Mouse (Mus musculus): ENCODE measurements at regions not wholly inside any gene's neighbourhood (a gene's known extent, or its start where the extent isn't known, plus 50 kb on each side); places are given as distances from the start of the nearest gene placed in this dataset.
"Not testable (repeated sequence)": the region's sequence is repeated elsewhere in the genome, so short reads cannot be mapped to it uniquely, and the experiment has no call there.

DNA sequence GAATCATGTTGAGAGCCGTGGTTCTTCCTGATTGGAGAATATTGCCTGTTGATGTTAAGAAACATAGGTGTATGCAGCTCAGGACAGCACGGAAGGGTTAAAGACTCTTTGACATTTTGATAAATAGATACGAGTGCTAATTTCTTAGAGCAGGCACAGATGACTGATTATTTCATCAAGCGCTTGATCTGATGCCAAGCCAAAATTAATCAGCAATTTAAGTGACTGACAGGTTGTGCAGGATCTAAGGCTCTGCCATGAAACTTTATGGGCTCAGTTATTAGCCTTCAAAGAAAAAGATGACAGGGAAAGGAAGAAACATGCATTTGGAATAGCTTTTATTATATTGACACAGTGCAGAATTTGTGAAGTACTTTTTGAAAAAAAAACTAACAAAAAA lies 157.2 kb upstream of the Gje1 start:
- WGBS, result 71% methylated on average over 4 of the region's 4 CpGs
- no peak for TF ChIP-seq CTCF (IDR thresholded peaks at IDR 0.05)
- ATAC-seq (ENCODE audit: low FRiP score), result no peak

DNA sequence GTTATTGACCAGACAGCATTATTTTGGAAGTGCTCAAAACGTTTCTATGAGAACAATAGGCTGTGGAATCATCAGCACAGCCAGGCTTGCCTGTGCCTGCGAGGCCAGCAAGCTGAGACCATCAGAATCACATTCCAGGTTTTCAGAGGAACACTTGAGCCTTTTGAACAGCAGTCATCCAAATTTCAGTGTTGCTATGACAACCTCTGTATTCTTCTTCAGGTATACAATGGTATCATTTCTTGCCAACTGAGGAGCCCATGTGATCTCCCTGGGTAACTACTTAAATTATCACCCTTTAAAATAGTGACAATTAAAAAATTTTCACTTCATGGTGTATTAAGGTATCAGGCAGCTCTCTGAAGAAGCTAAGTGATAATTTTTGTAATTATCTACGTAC lies 143.2 kb upstream of the Gje1 start:
- ATAC-seq (ENCODE audit: low FRiP score) (peak; percentile 60; the same call in 1 of the 2 replicates), DNase-seq (ENCODE audit: low spot score) (peak; percentile 41)
- 31% methylated on average over 3 of the region's 3 CpGs for WGBS
- H3K4me2 ChIP-seq (ENCODE audit: low read depth, low read length, poor library complexity, severe bottlenecking), result no peak overlapping the region
- no peak overlapping the region for H3K9ac ChIP-seq (replicated peaks; ENCODE audit: low read length, poor library complexity, severe bottlenecking)
- H3K36me3 ChIP-seq (ENCODE audit: insufficient read depth, low read length), result no peaks in the 10 kb centered on the region
- no peaks in the 10 kb centered on the region for H3K27me3 ChIP-seq (ENCODE audit: insufficient read depth, low read length)
- no peak overlapping the region for H3K4me3 ChIP-seq (ENCODE audit: low read depth, low read length)
- no peak for TF ChIP-seq CTCF (IDR thresholded peaks at IDR 0.05)
- H3K4me1 ChIP-seq (ENCODE audit: insufficient read depth, low read length), result no peaks in the 10 kb centered on the region
- no peaks in the 10 kb centered on the region for H3K9me3 ChIP-seq (ENCODE audit: low read length)
- H3K27ac ChIP-seq (ENCODE audit: low read depth, low read length), result no peak overlapping the region

More for the DNA sequence above, 157.2 kb upstream of the Gje1 start:
- Histone ChIP-seq H3K4me1 (ENCODE audit: insufficient read depth, low read length) (no peaks in the 10 kb centered on the region), H3K9me3 (ENCODE audit: low read length) (no peaks in the 10 kb centered on the region), H3K4me2 (ENCODE audit: low read depth, low read length, poor library complexity, severe bottlenecking) (no peak overlapping the region), H3K27me3 (ENCODE audit: insufficient read depth, low read length) (no peaks in the 10 kb centered on the region), H3K4me3 (ENCODE audit: low read depth, low read length) (no peak overlapping the region), H3K27ac (ENCODE audit: low read depth, low read length) (no peak overlapping the region), H3K9ac (replicated peaks; ENCODE audit: low read length, poor library complexity, severe bottlenecking) (no peak overlapping the region), H3K36me3 (ENCODE audit: insufficient read depth, low read length) (no peaks in the 10 kb centered on the region)
- peak; percentile 17 for DNase-seq (ENCODE audit: low spot score)

DNA sequence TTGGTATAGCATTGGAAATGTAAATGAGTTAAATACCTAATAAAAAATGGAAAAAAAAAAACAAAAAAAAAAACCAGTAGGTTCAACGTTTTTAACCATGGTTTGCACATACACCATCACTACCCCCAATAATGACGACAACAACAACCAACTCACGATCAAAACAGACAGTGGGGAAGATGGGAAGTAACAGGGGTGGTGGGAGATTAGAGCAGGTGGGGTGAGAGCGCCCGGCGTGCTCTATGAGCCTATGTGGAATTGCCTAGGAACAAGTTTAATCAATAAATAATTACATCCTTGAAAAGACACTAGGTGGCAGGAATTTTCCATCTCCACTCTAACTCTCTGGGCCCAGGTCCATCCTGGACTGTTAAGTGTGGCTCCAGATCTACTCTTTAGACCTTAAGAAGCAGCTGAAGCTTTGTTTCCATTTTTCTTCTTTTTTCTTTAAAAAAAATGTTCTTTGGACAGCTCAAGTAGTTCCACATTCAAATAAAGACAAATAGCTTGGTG lies 142.2 kb upstream of the Gje1 start:
- H3K4me1 ChIP-seq (ENCODE audit: insufficient read depth, low read length), result no peaks in the 10 kb centered on the region
- no peak overlapping the region for H3K4me2 ChIP-seq (ENCODE audit: low read depth, low read length, poor library complexity, severe bottlenecking)
- ATAC-seq (ENCODE audit: low FRiP score) (no peak), DNase-seq (ENCODE audit: low spot score) (peak; percentile 43)
- no peaks in the 10 kb centered on the region for H3K36me3 ChIP-seq (ENCODE audit: insufficient read depth, low read length)
- 0 out of 2 replicates have a peak, but pooled peaks have one; percentile 10 for TF ChIP-seq CTCF (IDR thresholded peaks at IDR 0.05)
- 82% methylated on average over 6 of the region's 6 CpGs for WGBS
- H3K9ac ChIP-seq (replicated peaks; ENCODE audit: low read length, poor library complexity, severe bottlenecking), result no peak overlapping the region
- H3K27me3 ChIP-seq (ENCODE audit: insufficient read depth, low read length), result no peaks in the 10 kb centered on the region
- no peak overlapping the region for H3K27ac ChIP-seq (ENCODE audit: low read depth, low read length)
- no peaks in the 10 kb centered on the region for H3K9me3 ChIP-seq (ENCODE audit: low read length)
- H3K4me3 ChIP-seq (ENCODE audit: low read depth, low read length), result no peak overlapping the region

DNA sequence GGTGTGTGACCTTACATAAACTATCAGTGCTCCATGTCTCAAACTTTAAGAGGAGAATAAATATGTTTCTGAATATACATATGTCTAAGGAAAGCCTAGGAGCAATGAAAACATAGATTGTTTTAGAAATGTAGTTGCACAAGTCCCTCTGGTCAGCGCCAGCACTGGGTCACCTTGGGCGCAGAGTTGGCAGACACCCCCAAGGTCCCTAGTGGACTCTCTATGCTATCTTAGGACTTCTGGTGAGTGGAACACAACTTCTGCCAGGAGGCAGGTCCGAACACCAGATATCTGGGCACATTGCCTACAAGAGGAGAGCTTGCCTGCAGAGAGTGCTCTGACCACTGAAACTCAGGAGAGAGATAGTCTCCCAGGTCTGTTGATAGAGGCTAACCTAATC lies 128.6 kb upstream of the Gje1 start:
- H3K4me3 ChIP-seq (ENCODE audit: low read depth, low read length); H3K4me2 ChIP-seq (ENCODE audit: low read depth, low read length, poor library complexity, severe bottlenecking); H3K9me3 ChIP-seq (ENCODE audit: low read length); H3K27ac ChIP-seq (ENCODE audit: low read depth, low read length); DNase-seq (ENCODE audit: low spot score); H3K36me3 ChIP-seq (ENCODE audit: insufficient read depth, low read length); ATAC-seq (ENCODE audit: low FRiP score); H3K9ac ChIP-seq (replicated peaks; ENCODE audit: low read length, poor library complexity, severe bottlenecking); H3K4me1 ChIP-seq (ENCODE audit: insufficient read depth, low read length); H3K27me3 ChIP-seq (ENCODE audit: insufficient read depth, low read length): not testable (repeated sequence)
- 86% methylated on average over 3 of the region's 3 CpGs for WGBS

DNA sequence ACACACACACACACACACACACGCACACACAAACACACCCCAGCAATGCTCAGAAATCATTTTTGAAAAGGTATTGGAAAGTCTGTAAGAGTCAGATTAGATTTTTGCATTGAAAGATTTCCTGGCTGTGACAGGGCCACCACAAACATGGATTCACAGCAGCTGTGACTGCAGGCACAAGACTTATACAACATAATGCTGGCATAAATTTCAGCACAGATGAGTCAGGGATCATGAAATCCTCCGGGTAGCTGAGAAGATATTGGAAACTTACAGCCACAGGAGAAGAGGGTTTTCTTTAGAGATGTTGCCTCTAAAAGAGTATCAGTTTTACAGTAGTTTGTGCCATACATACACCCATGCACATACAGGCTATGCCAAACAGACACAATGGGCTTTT lies 127.0 kb upstream of the Gje1 start:
- DNase-seq (ENCODE audit: low spot score) (no peak), ATAC-seq (ENCODE audit: low FRiP score) (no peak)
- Histone ChIP-seq H3K4me3 (ENCODE audit: low read depth, low read length) (no peak overlapping the region), H3K4me2 (ENCODE audit: low read depth, low read length, poor library complexity, severe bottlenecking) (no peak overlapping the region), H3K9me3 (ENCODE audit: low read length) (no peaks in the 10 kb centered on the region), H3K27me3 (ENCODE audit: insufficient read depth, low read length) (no peaks in the 10 kb centered on the region), H3K9ac (replicated peaks; ENCODE audit: low read length, poor library complexity, severe bottlenecking) (no peak overlapping the region), H3K27ac (ENCODE audit: low read depth, low read length) (no peak overlapping the region), H3K4me1 (ENCODE audit: insufficient read depth, low read length) (no peaks in the 10 kb centered on the region), H3K36me3 (ENCODE audit: insufficient read depth, low read length) (no peaks in the 10 kb centered on the region)
- 86% methylated on average over 2 of the region's 2 CpGs for WGBS
- TF ChIP-seq CTCF (IDR thresholded peaks at IDR 0.05), result no peak

Data from midbrain, postnatal 0 days (tissue).